Mouse (Mus musculus): ENCODE results near the gene Echdc1. TPM values are rescaled to one million over a fixed set of nuclear protein-coding genes. Genes with fewer than 3 reads are reported as not detected.

The Echdc1 gene
- polyA plus RNA-seq (2015; fragmentation: Nextera tagmentation; extraction: Ambion mirVana) = 30.6 and 34.0 TPM in 2 replicates

DNA sequence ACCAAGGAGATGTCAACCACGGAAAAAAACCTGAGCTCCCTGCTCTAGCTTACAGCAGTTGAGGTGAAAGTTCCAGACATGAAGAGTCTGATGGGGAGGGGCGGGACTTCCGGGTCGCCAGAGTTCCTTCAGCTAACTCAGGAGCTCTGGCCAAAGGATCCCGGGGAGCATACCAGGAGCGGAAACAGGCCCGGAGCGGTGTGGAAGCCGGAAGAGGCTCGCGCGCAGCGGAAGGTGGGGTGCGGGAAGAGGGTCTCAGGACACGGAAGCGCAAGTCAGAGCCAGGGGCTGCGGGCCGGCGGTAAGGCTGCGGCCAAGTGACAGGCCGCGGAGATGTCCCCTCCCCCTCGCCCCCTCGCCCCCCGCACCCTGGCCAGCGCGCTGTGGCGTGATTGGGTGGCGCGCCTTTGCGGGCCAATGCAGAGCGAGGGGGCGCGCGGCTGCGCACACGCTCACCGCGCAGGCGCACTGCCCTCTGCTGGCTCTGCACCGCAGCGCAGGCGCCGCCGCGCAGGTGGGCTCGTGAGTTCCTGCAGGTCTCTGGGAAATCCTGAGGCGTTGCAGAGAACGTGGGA, at the start of gene Echdc1:
Echdc1 (plus strand) TSS at position 103 of the 575 bp plus-strand sequence.
- H3K27ac ChIP-seq = peak within 1 kb of the TSS; percentile 94
- H3K4me2 ChIP-seq = peak within 1 kb of the TSS; percentile 70
- ATAC-seq (replicated peaks; ENCODE audit: low FRiP score) = peak; percentile 99
- WGBS = under 1% methylated on average over 48 of the region's 49 CpGs
- H3K36me3 ChIP-seq = no peaks in the 10 kb centered on the region
- no peaks in the 10 kb centered on the region for H3K27me3 ChIP-seq
- H3K4me3 ChIP-seq (replicated peaks) = peak within 1 kb of the TSS; percentile 78
- peak within 1 kb of the TSS; percentile 71 for H3K9ac ChIP-seq
- H3K4me1 ChIP-seq = peaks cover 8% of the 10 kb centered on the region; the same call in 1 of the 2 replicates
- no peaks in the 10 kb centered on the region for H3K9me3 ChIP-seq (replicated peaks)

DNA sequence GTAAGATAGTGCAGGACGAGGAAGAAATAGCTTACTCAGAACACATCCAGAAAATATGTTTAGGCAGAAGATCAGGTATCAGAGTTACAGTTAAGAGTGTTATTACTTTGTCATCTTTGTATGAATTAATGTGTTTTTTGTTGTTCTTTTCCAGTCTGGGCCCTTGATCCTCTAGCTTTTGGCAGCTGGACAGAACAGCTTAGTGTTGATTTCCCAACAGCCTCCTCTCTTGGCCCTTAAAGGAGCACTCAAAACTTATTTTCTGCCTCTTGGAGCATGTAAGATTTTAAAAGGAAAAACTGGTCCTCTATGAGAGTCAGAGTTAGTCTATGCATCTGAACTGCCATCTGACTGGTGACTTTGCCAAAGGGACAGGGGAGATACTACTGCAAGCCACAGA, 31.2 kb upstream of the Echdc1 start:
- Histone ChIP-seq H3K27ac (no peak overlapping the region), H3K4me1 (no peaks in the 10 kb centered on the region), H3K27me3 (no peaks in the 10 kb centered on the region), H3K4me2 (no peak overlapping the region), H3K4me3 (replicated peaks) (no peak overlapping the region), H3K36me3 (no peaks in the 10 kb centered on the region), H3K9me3 (replicated peaks) (no peaks in the 10 kb centered on the region), H3K9ac (no peak overlapping the region)
- 68% methylated on average over 1 of the region's 1 CpGs for WGBS
- ATAC-seq (replicated peaks; ENCODE audit: low FRiP score) = no peak

DNA sequence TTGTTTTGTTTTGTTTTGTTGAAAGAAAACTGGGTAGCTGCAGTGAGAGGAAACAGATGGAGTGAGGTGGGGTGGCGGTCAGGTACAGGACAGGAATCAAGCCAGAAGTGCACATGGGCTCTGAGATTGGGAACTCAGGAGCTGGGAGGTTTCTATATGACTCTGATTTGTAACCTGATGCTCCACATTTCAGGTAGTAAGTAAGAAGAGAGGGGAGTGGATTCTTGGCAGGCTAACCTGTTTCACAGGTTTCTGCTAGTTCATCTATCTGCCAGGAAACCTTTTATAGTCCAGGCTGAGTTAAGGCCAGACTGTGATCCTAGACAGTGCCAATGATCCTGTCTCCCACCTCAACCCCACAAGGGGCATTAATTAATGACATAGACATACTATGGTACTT, 27.2 kb upstream of the Echdc1 start:
- WGBS = 82% methylated on average over 1 of the region's 1 CpGs
- H3K4me3 ChIP-seq (replicated peaks) = no peak overlapping the region
- no peaks in the 10 kb centered on the region for H3K36me3 ChIP-seq
- H3K4me2 ChIP-seq = no peak overlapping the region
- H3K9ac ChIP-seq = no peak overlapping the region
- no peaks in the 10 kb centered on the region for H3K9me3 ChIP-seq (replicated peaks)
- no peaks in the 10 kb centered on the region for H3K4me1 ChIP-seq
- no peak overlapping the region for H3K27ac ChIP-seq
- 0 out of 2 replicates have a peak, but pooled peaks have one; percentile 43 for ATAC-seq (replicated peaks; ENCODE audit: low FRiP score)
- no peaks in the 10 kb centered on the region for H3K27me3 ChIP-seq

DNA sequence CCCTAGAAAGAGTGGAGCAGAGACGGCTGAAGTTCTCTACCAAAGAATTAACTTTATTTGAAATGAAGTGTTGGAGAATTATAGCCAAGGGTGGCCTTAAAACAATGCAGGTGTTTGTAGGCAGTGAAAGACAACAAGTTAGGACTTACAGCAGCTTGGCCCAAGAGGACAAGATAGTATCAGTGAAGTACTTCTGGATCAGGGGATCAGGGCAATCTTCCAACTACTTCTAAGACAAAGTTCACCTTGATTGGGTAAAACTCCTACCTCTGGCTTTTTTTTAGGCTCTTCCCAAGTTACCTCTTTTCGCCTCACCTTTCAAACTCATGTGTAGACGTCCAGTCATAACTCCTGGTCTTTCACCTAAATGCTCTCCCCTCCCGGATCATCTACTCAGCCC, 10.7 kb upstream of the Echdc1 start:
- no peak overlapping the region for H3K4me2 ChIP-seq
- H3K4me1 ChIP-seq = no peaks in the 10 kb centered on the region
- no peaks in the 10 kb centered on the region for H3K27me3 ChIP-seq
- no peaks in the 10 kb centered on the region for H3K36me3 ChIP-seq
- H3K4me3 ChIP-seq (replicated peaks) = no peak overlapping the region
- H3K27ac ChIP-seq = no peak overlapping the region
- no peak overlapping the region for H3K9ac ChIP-seq
- WGBS = 90% methylated on average over 4 of the region's 4 CpGs
- no peak for ATAC-seq (replicated peaks; ENCODE audit: low FRiP score)
- no peaks in the 10 kb centered on the region for H3K9me3 ChIP-seq (replicated peaks)

DNA sequence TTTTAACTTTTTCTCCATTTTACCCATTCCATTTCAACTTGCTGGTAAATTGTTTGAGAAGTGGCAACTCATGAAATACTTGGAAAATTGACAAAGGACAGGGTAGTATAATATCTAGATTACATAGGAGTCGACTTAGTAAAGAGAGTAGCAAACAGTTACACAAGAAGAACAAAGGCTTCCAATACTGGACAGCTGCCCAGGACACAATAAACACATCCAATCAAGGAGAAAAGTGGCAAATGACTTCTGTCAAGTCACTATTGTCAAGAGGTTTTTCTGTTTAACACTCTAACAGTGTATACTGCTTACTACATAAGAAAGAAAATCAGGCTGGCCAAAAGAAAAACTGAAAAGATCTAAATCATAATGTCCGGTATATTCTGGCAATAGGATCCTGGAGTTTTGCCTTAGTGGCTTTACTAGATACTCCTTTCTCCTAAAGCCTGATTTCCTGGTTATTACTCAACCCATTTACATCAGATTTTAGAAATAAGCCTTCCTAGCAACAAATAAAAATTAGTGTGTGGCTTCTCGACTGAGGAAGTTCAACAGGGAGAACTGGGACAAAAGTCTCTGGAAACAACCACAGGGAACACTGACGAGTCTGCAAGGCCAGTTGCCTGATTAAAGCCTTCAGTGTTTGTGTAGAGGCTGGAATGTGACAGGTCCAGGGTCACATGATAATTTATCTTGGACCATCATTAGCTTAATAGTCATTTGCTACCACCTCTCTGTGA, 1.3 kb upstream of the Echdc1 start:
- no peak overlapping the region for H3K4me3 ChIP-seq (replicated peaks)
- H3K36me3 ChIP-seq = no peaks in the 10 kb centered on the region
- 55% methylated on average over 4 of the region's 4 CpGs for WGBS
- H3K4me2 ChIP-seq = 0 out of 2 replicates have a peak overlapping the region, but pooled peaks have one; percentile 70
- no peak overlapping the region for H3K9ac ChIP-seq
- H3K27ac ChIP-seq = no peak overlapping the region
- H3K9me3 ChIP-seq (replicated peaks) = no peaks in the 10 kb centered on the region
- H3K27me3 ChIP-seq = no peaks in the 10 kb centered on the region
- peaks cover 8% of the 10 kb centered on the region; the same call in 1 of the 2 replicates for H3K4me1 ChIP-seq
- no peak for ATAC-seq (replicated peaks; ENCODE audit: low FRiP score)

DNA sequence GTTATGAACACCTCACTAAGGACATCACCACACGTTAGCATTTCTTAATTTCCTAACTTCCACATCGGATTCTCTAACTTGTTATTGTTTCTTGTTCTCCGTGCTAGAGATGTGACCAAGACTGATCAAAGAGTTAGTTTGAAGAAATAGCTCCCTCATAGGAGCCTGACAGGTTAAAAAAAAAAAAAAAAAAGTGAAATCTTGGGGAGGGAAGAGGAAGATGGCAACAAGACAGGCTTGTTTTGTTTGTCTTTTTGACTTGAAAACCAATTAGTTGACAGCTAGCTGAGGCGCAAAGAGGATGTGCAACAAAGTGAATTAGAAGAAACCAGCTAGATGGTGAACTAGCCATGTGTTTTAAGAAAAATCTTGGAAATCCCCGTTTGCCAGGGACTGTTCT, 939 bp downstream of the Echdc1 start:
- WGBS = 31% methylated on average over 5 of the region's 5 CpGs
- Histone ChIP-seq H3K4me2 (peak overlapping the region; percentile 70), H3K4me1 (peaks cover 8% of the 10 kb centered on the region; the same call in 1 of the 2 replicates), H3K9me3 (replicated peaks) (no peaks in the 10 kb centered on the region), H3K27me3 (no peaks in the 10 kb centered on the region), H3K27ac (no peak overlapping the region), H3K9ac (peak overlapping the region; percentile 71), H3K4me3 (replicated peaks) (peak overlapping the region; percentile 78), H3K36me3 (peaks cover 4% of the 10 kb centered on the region; the same call in 1 of the 2 replicates)
- ATAC-seq (replicated peaks; ENCODE audit: low FRiP score) = no peak

DNA sequence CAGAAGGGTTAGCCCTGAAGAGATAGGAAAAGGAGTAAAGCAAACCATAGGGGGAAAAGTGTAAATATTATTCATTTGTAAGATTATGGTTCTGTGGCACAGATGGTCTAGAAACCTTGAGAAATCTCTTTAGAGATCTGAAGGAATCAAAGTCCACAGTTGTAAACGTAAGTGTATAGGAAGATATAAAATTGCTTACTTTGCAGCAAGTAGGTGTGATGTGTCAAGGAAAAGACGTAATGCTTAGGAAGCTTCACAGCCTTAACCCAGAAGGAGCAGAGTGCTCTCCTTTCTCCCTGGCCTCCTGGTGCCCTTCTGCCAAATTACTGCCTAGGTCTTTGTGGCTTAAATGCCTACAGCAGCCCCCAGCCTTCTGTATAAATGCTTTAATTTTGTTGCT, 11.9 kb downstream of the Echdc1 start:
- ATAC-seq (replicated peaks; ENCODE audit: low FRiP score) = no peak

DNA sequence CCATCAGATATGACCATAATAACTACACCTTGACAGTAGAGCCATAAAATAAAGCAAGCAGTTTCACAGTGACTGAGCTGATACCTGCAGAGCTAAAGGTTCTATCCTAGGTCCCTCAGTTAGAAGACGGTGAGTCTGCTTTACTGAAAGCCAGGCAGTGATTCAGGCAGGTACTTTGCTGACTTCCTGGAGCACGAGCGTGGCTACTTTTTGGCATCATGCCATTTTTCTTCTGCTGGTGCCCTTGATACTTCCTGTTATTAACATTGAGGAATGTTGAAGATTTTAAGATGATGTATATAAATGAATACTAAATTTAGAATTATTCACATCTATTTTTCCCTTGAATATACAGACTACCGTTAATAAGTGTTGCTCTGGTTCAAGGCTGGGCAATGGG, 20.9 kb downstream of the Echdc1 start:
- Histone ChIP-seq H3K27ac (no peak overlapping the region), H3K4me1 (no peaks in the 10 kb centered on the region), H3K27me3 (no peaks in the 10 kb centered on the region), H3K4me2 (no peak overlapping the region), H3K9me3 (replicated peaks) (no peaks in the 10 kb centered on the region), H3K36me3 (peaks cover 7% of the 10 kb centered on the region; the same call in 1 of the 2 replicates), H3K9ac (no peak overlapping the region), H3K4me3 (replicated peaks) (no peak overlapping the region)
- no peak for ATAC-seq (replicated peaks; ENCODE audit: low FRiP score)
- 53% methylated on average over 4 of the region's 4 CpGs for WGBS

More for the DNA sequence above, 11.9 kb downstream of the Echdc1 start:
- no peak overlapping the region for H3K4me2 ChIP-seq
- H3K27ac ChIP-seq = no peak overlapping the region
- H3K9me3 ChIP-seq (replicated peaks) = no peaks in the 10 kb centered on the region
- H3K4me1 ChIP-seq = no peaks in the 10 kb centered on the region
- H3K27me3 ChIP-seq = no peaks in the 10 kb centered on the region
- H3K36me3 ChIP-seq = peaks cover 2% of the 10 kb centered on the region; the same call in 1 of the 2 replicates
- H3K9ac ChIP-seq = no peak overlapping the region
- WGBS = 90% methylated on average over 2 of the region's 2 CpGs
- no peak overlapping the region for H3K4me3 ChIP-seq (replicated peaks)

DNA sequence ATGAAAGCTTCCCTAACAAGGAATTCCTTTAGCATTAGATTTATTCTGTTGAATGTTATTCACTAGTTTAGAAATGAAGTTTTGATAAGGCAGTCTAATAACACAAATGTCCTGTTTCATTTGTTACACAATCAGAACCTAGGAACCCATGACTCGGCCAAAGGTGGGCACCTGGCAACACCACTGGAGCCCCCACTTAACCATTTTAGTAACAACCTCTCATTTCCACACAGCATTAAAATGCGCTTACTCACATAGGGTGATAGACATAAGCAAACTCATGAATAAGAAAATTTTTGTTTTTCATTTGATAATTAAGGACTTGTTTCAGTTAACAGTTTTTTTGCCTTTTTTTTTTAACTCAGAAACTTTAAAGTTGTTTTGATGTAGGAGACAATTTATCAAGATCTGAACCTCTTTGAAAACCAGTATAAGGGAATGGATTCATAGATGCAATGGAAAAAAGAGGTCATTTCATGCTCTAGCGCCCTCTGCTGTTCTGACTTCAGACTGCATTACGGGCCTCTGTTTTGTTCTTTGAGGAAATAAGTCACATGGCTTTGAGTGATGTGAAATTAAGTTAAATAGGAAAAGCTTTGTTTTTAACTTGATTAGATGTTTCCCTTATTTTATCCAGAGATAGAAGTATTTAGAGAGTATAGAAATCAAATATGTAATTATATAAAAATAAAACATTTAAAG, 25.5 kb downstream of the Echdc1 start:
- Histone ChIP-seq H3K27ac (no peak overlapping the region), H3K9ac (no peak overlapping the region), H3K27me3 (no peaks in the 10 kb centered on the region), H3K9me3 (replicated peaks) (no peaks in the 10 kb centered on the region), H3K4me1 (no peaks in the 10 kb centered on the region), H3K4me2 (no peak overlapping the region), H3K36me3 (peaks cover 23% of the 10 kb centered on the region), H3K4me3 (replicated peaks) (no peak overlapping the region)
- no peak for ATAC-seq (replicated peaks; ENCODE audit: low FRiP score)
- 52% methylated on average over 4 of the region's 4 CpGs for WGBS

DNA sequence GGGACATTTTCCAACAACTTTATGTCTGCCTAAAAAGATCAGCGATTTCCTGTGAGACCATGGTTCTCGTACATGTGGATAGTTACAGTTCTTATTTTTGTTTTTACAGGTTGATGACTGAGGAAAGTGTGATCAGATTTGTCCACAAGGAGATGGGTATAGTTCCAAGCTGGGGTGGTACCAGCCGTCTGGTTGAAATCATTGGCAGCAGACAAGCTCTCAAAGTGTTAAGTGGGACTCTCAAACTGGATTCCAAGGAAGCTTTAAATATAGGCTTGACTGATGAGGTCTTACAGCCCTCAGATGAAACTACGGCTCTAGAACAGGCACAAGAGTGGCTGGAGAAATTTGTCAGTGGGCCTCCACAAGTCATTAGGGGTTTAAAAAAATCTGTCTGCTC, 31.3 kb downstream of the Echdc1 start:
- Histone ChIP-seq H3K4me1 (no peaks in the 10 kb centered on the region), H3K27me3 (no peaks in the 10 kb centered on the region), H3K9ac (no peak overlapping the region), H3K4me2 (no peak overlapping the region), H3K36me3 (peaks cover 64% of the 10 kb centered on the region), H3K27ac (no peak overlapping the region), H3K4me3 (replicated peaks) (no peak overlapping the region), H3K9me3 (replicated peaks) (no peaks in the 10 kb centered on the region)
- no peak for ATAC-seq (replicated peaks; ENCODE audit: low FRiP score)
- 89% methylated on average over 4 of the region's 4 CpGs for WGBS

DNA sequence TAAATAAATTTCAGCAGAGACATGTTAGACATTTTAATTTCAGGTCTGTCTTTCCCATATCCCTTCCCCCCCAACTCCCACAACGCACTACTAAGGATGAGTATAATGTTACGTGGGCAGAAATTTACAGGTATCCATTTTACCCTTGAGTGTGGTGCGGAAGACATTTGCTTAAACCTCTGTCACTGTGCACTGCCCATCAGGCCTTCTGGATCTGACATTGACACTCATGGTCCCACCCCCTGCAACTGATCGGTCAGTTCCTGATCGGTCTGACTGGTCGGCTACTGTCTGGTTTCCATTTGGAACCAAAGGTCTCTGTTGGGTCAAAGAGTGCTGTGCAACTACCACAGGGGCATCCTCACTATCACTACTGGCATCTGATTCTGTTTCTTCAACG, 33.7 kb downstream of the Echdc1 start:
- Histone ChIP-seq H3K4me2 (no peak overlapping the region), H3K9ac (no peak overlapping the region), H3K27ac (no peak overlapping the region), H3K4me3 (replicated peaks) (no peak overlapping the region), H3K4me1 (no peaks in the 10 kb centered on the region), H3K9me3 (replicated peaks) (no peaks in the 10 kb centered on the region), H3K27me3 (no peaks in the 10 kb centered on the region), H3K36me3 (peaks cover 68% of the 10 kb centered on the region)
- 95% methylated on average over 7 of the region's 7 CpGs for WGBS
- 0 out of 2 replicates have a peak, but pooled peaks have one; percentile 36 for ATAC-seq (replicated peaks; ENCODE audit: low FRiP score)

DNA sequence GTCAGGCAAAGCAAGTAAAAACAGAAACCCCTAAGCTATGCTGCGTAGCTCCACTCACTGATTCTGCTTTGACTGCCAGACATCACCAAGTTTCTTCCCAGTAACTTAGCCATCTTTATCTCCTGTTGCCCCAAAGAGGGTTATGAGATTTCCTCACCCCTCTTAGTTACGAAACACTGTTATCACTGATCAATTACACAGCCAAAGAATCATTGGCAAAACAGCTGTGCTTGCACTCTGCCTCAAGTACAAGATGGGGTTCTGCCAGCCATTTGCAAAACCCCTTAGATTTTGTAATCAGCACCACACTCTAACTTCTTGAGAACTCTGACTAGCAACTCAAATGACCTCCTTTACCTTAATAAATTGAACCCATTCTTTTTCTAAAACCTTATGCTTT, 38.5 kb downstream of the Echdc1 start:
- no peak overlapping the region for H3K27ac ChIP-seq
- no peak overlapping the region for H3K9ac ChIP-seq
- H3K9me3 ChIP-seq (replicated peaks) = no peaks in the 10 kb centered on the region
- no peak overlapping the region for H3K4me2 ChIP-seq
- H3K36me3 ChIP-seq = peaks cover 47% of the 10 kb centered on the region
- 94% methylated on average over 2 of the region's 2 CpGs for WGBS
- H3K27me3 ChIP-seq = no peaks in the 10 kb centered on the region
- H3K4me1 ChIP-seq = no peaks in the 10 kb centered on the region
- ATAC-seq (replicated peaks; ENCODE audit: low FRiP score) = no peak
- H3K4me3 ChIP-seq (replicated peaks) = no peak overlapping the region
